In the genomic region with DNA sequence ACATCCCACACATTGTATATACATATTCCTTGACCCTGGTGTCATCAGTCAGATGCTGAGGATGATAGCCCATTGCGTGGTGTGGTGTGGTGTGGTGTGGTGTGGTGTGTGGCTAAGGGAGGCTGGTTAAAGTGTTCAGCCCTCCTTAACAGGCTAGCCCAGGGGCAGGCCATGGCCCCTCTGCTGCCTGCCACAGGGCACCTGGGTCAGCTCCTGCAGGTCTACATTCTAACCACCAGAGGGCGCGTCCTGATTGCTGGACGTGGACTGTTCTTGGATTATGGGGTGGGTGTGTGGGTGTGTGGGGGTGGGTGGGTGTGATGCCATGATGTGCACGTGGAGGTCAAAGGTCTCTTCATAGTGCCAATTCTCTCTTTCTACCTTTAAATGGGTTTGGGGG, we compare ENCODE assay signal across 9 mouse cellular contexts. TPM values are rescaled to one million over a fixed set of nuclear protein-coding genes. Genes with fewer than 3 reads are reported as not detected.
DNase-seq lines count a peak whose midpoint lies in the region; ATAC-seq lines count a peak whose summit lies in the region.
"Had no signal": no experiment of that assay in that cellular context is flagged by ENCODE, and none has a peak within 500 bp of the region (broad histone marks: within the 10 kb centered on the region; RNA-seq: fewer than 3 reads in every experiment).

No protein-coding gene starts in this region.

- H3K9ac ChIP-seq in forebrain, embryonic 11.5 days (ENCODE audit: low read length) = no peak overlapping the region
- H3K9ac ChIP-seq in forebrain, embryonic 15.5 days (replicated peaks) = no peak overlapping the region
- no peak overlapping the region for H3K9ac ChIP-seq in neural tube, embryonic 11.5 days (ENCODE audit: low read length)
- H3K9ac ChIP-seq: limb, embryonic 15.5 days had no signal

- H3K27me3 ChIP-seq in forebrain, embryonic 11.5 days (ENCODE audit: control insufficient read depth, insufficient read depth, low read length) = no peaks in the 10 kb centered on the region
- H3K27me3 ChIP-seq in forebrain, embryonic 15.5 days = no peaks in the 10 kb centered on the region
- no peaks in the 10 kb centered on the region for H3K27me3 ChIP-seq in limb, embryonic 10.5 days (ENCODE audit: low read depth, poor library complexity, severe bottlenecking)
- no peaks in the 10 kb centered on the region for H3K27me3 ChIP-seq in neural tube, embryonic 11.5 days (ENCODE audit: control insufficient read depth, insufficient read depth, low read length)
- H3K27me3 ChIP-seq: limb, embryonic 15.5 days had no signal

- ATAC-seq in forebrain, embryonic 11.5 days (replicated peaks; ENCODE audit: low FRiP score) = peak; percentile 56
- ATAC-seq in forebrain, embryonic 15.5 days (replicated peaks) = no peak
- ATAC-seq in granulocyte monocyte progenitor cell, adult 5-6 weeks (replicated peaks; ENCODE audit: poor library complexity, severe bottlenecking) = peak; percentile 72
- peak; percentile 27; the same call in 1 of the 2 replicates for ATAC-seq in neural tube, embryonic 11.5 days (ENCODE audit: insufficient read depth, low FRiP score, low TSS enrichment)

- H3K4me2 ChIP-seq in forebrain, embryonic 11.5 days (ENCODE audit: low read depth, low read length, severe bottlenecking) = no peak overlapping the region
- H3K4me2 ChIP-seq in forebrain, embryonic 15.5 days (replicated peaks) = no peak overlapping the region
- H3K4me2 ChIP-seq in neural tube, embryonic 11.5 days (ENCODE audit: low read depth) = no peak overlapping the region
- H3K4me2 ChIP-seq: limb, embryonic 15.5 days had no signal

- H3K27ac ChIP-seq in forebrain, embryonic 11.5 days (ENCODE audit: low read depth, low read length) = no peak overlapping the region
- no peak overlapping the region for H3K27ac ChIP-seq in forebrain, embryonic 15.5 days (replicated peaks)
- no peak overlapping the region for H3K27ac ChIP-seq in limb, embryonic 10.5 days
- H3K27ac ChIP-seq in neural tube, embryonic 11.5 days (ENCODE audit: low read depth, low read length) = no peak overlapping the region
- H3K27ac ChIP-seq: limb, embryonic 15.5 days had no signal

- no peaks in the 10 kb centered on the region for H3K9me3 ChIP-seq in forebrain, embryonic 11.5 days (ENCODE audit: control insufficient read depth, low read length)
- H3K9me3 ChIP-seq in forebrain, embryonic 15.5 days = no peaks in the 10 kb centered on the region
- H3K9me3 ChIP-seq in limb, embryonic 10.5 days (replicated peaks) = no peaks in the 10 kb centered on the region
- H3K9me3 ChIP-seq in neural tube, embryonic 11.5 days (ENCODE audit: control insufficient read depth, low read length) = no peaks in the 10 kb centered on the region
- H3K9me3 ChIP-seq: limb, embryonic 15.5 days had no signal

- DNase-seq in forebrain, embryonic 11.5 days (ENCODE audit: low spot score) = peak; percentile 83
- peak; percentile 67 for DNase-seq in 3T3-L1 (ENCODE audit: low read depth, low spot score)
- DNase-seq in adrenal gland, postnatal 10 days = peak; percentile 63
- peak; percentile 72 for DNase-seq in limb, embryonic 10.5 days (ENCODE audit: low spot score)
- DNase-seq in neural tube, embryonic 11.5 days (ENCODE audit: low spot score) = peak; percentile 49
- DNase-seq in right cerebral cortex, postnatal 25 days = no peak

- WGBS in forebrain, embryonic 11.5 days = 9% methylated on average over 5 of the region's 5 CpGs
- 9% methylated on average over 5 of the region's 5 CpGs for WGBS in forebrain, embryonic 15.5 days
- WGBS in limb, embryonic 10.5 days = 9% methylated on average over 5 of the region's 5 CpGs
- 16% methylated on average over 5 of the region's 5 CpGs for WGBS in neural tube, embryonic 11.5 days

- H3K4me1 ChIP-seq in forebrain, embryonic 11.5 days (replicated peaks; ENCODE audit: control insufficient read depth, insufficient read depth, low read length) = no peaks in the 10 kb centered on the region
- H3K4me1 ChIP-seq in forebrain, embryonic 15.5 days = peaks cover under 1% of the 10 kb centered on the region
- 0 out of 2 replicates have a peak, but pooled peaks cover under 1% of the 10 kb centered on the region for H3K4me1 ChIP-seq in limb, embryonic 10.5 days
- H3K4me1 ChIP-seq in neural tube, embryonic 11.5 days (ENCODE audit: control insufficient read depth, insufficient read depth, low read length) = no peaks in the 10 kb centered on the region

- no peaks in the 10 kb centered on the region for H3K36me3 ChIP-seq in forebrain, embryonic 11.5 days (ENCODE audit: control insufficient read depth, insufficient read depth, low read length)
- H3K36me3 ChIP-seq in forebrain, embryonic 15.5 days = no peaks in the 10 kb centered on the region
- H3K36me3 ChIP-seq in limb, embryonic 10.5 days = no peaks in the 10 kb centered on the region
- H3K36me3 ChIP-seq in neural tube, embryonic 11.5 days (ENCODE audit: control insufficient read depth, insufficient read depth, low read length) = no peaks in the 10 kb centered on the region
- H3K36me3 ChIP-seq: limb, embryonic 15.5 days had no signal

- H3K4me3 ChIP-seq in forebrain, embryonic 11.5 days (ENCODE audit: low read depth, low read length) = no peak overlapping the region
- H3K4me3 ChIP-seq in forebrain, embryonic 15.5 days = no peak overlapping the region
- H3K4me3 ChIP-seq in limb, embryonic 10.5 days = no peak overlapping the region
- H3K4me3 ChIP-seq in neural tube, embryonic 11.5 days (ENCODE audit: low read depth, low read length) = no peak overlapping the region
- H3K4me3 ChIP-seq: limb, embryonic 15.5 days had no signal

RNA-seq across cellular contexts. Expression of a gene that starts 18.8 kb away (rescaled TPM):
- not detected in 2 replicates for polyA plus RNA-seq in forebrain, embryonic 11.5 days (2014; fragmentation: Nextera tagmentation; extraction: Ambion mirVana)
- 0.32 TPM in 1 of 2 replicates, not detected in the other for polyA plus RNA-seq in forebrain, embryonic 15.5 days (2015; fragmentation: Nextera tagmentation; extraction: Ambion mirVana)
- total RNA-seq in adrenal gland, postnatal 10 days (2021) = 1 to 10 TPM; 2.1 to 3.1 TPM
- total RNA-seq in granulocyte monocyte progenitor cell, adult 5-6 weeks (2014; fragmentation: Nextera tagmentation) = not detected in 2 replicates
- not detected in 2 replicates for total RNA-seq in granulocyte monocyte progenitor cell, adult 5-6 weeks (2017)
- not detected in 2 replicates for polyA plus RNA-seq in limb, embryonic 10.5 days (2016; fragmentation: Nextera tagmentation; extraction: Ambion mirVana)
- polyA plus RNA-seq in neural tube, embryonic 11.5 days (2014; fragmentation: Nextera tagmentation; extraction: Ambion mirVana) = not detected in 2 replicates

RNA-seq across cellular contexts. Expression of a gene that starts 25.1 kb away (rescaled TPM):
- polyA plus RNA-seq in forebrain, embryonic 11.5 days (2014; fragmentation: Nextera tagmentation; extraction: Ambion mirVana) = 0.16 and 0.21 TPM in 2 replicates
- 0.86 and 1.3 TPM in 2 replicates for polyA plus RNA-seq in forebrain, embryonic 15.5 days (2015; fragmentation: Nextera tagmentation; extraction: Ambion mirVana)
- total RNA-seq in adrenal gland, postnatal 10 days (2021) = under 1 TPM; 0.33 to 0.63 TPM
- not detected in 2 replicates for total RNA-seq in granulocyte monocyte progenitor cell, adult 5-6 weeks (2014; fragmentation: Nextera tagmentation)
- not detected in 2 replicates for total RNA-seq in granulocyte monocyte progenitor cell, adult 5-6 weeks (2017)
- polyA plus RNA-seq in limb, embryonic 10.5 days (2016; fragmentation: Nextera tagmentation; extraction: Ambion mirVana) = 0.11 TPM in 1 of 2 replicates, not detected in the other
- polyA plus RNA-seq in neural tube, embryonic 11.5 days (2014; fragmentation: Nextera tagmentation; extraction: Ambion mirVana) = 0.05 TPM in 1 of 2 replicates, not detected in the other

RNA-seq across cellular contexts. Expression of a gene that starts 37.0 kb away (rescaled TPM):
- polyA plus RNA-seq in forebrain, embryonic 11.5 days (2014; fragmentation: Nextera tagmentation; extraction: Ambion mirVana) = 297 and 311 TPM in 2 replicates
- 172 and 180 TPM in 2 replicates for polyA plus RNA-seq in forebrain, embryonic 15.5 days (2015; fragmentation: Nextera tagmentation; extraction: Ambion mirVana)
- 100 to 1,000 TPM; 149 to 168 TPM for total RNA-seq in adrenal gland, postnatal 10 days (2021)
- 240 and 262 TPM in 2 replicates for total RNA-seq in granulocyte monocyte progenitor cell, adult 5-6 weeks (2014; fragmentation: Nextera tagmentation)
- total RNA-seq in granulocyte monocyte progenitor cell, adult 5-6 weeks (2017) = 224 and 259 TPM in 2 replicates
- 296 and 308 TPM in 2 replicates for polyA plus RNA-seq in limb, embryonic 10.5 days (2016; fragmentation: Nextera tagmentation; extraction: Ambion mirVana)
- 272 and 284 TPM in 2 replicates for polyA plus RNA-seq in neural tube, embryonic 11.5 days (2014; fragmentation: Nextera tagmentation; extraction: Ambion mirVana)

RNA-seq across cellular contexts. Expression of a gene that starts 48.8 kb away (rescaled TPM):
- 52.7 and 58.7 TPM in 2 replicates for polyA plus RNA-seq in forebrain, embryonic 11.5 days (2014; fragmentation: Nextera tagmentation; extraction: Ambion mirVana)
- polyA plus RNA-seq in forebrain, embryonic 15.5 days (2015; fragmentation: Nextera tagmentation; extraction: Ambion mirVana) = 38.4 and 40.2 TPM in 2 replicates
- 10 to 100 TPM; 35.6 to 38.1 TPM for total RNA-seq in adrenal gland, postnatal 10 days (2021)
- 39.4 and 42.5 TPM in 2 replicates for total RNA-seq in granulocyte monocyte progenitor cell, adult 5-6 weeks (2014; fragmentation: Nextera tagmentation)
- 19.9 and 23.8 TPM in 2 replicates for total RNA-seq in granulocyte monocyte progenitor cell, adult 5-6 weeks (2017)
- polyA plus RNA-seq in limb, embryonic 10.5 days (2016; fragmentation: Nextera tagmentation; extraction: Ambion mirVana) = 46.5 and 51.5 TPM in 2 replicates
- 52.8 and 55.3 TPM in 2 replicates for polyA plus RNA-seq in neural tube, embryonic 11.5 days (2014; fragmentation: Nextera tagmentation; extraction: Ambion mirVana)
